17 mouse cellular contexts compared by ENCODE assay signal in genomic region chr2:59673877-59674276, GRCm38 (mm10).
DNase-seq lines count a peak whose midpoint lies in the region; ATAC-seq and TF ChIP-seq lines count a peak whose summit lies in the region.
"Had no signal": no experiment of that assay in that cellular context is flagged by ENCODE, and none has a peak within 500 bp of the region (broad histone marks: within the 10 kb centered on the region; RNA-seq: fewer than 3 reads in every experiment).

No protein-coding gene starts in this region.

- H3K9ac ChIP-seq in lung, postnatal 0 days (replicated peaks; ENCODE audit: low read depth) = no peak overlapping the region
- H3K9ac ChIP-seq in embryonic facial prominence, embryonic 14.5 days (ENCODE audit: low read depth, low read length) = no peak overlapping the region
- no peak overlapping the region for H3K9ac ChIP-seq in stomach, postnatal 0 days (ENCODE audit: low read length)
- H3K9ac ChIP-seq: embryonic facial prominence, embryonic 15.5 days; limb, embryonic 13.5 days; midbrain, embryonic 15.5 days had no signal

- peaks cover 41% of the 10 kb centered on the region for H3K4me1 ChIP-seq in lung, postnatal 0 days (ENCODE audit: insufficient read depth, low read depth, low read length)
- H3K4me1 ChIP-seq in lung, adult 2 months (ENCODE audit: control insufficient read depth, insufficient read depth, low read length) = peaks cover 41% of the 10 kb centered on the region
- H3K4me1 ChIP-seq in embryonic facial prominence, embryonic 14.5 days (ENCODE audit: control insufficient read depth, insufficient read depth, low read length) = peaks cover 45% of the 10 kb centered on the region
- H3K4me1 ChIP-seq in stomach, postnatal 0 days (replicated peaks; ENCODE audit: control insufficient read depth, insufficient read depth) = peaks cover 14% of the 10 kb centered on the region
- H3K4me1 ChIP-seq in midbrain, embryonic 10.5 days = peaks cover 42% of the 10 kb centered on the region
- H3K4me1 ChIP-seq: midbrain, embryonic 15.5 days had no signal

- WGBS in lung, postnatal 0 days = 50% methylated on average over 1 of the region's 1 CpGs
- 62% methylated on average over 1 of the region's 1 CpGs for WGBS in lung, adult 2 months
- WGBS in embryonic facial prominence, embryonic 14.5 days = 26% methylated on average over 1 of the region's 1 CpGs
- WGBS in stomach, postnatal 0 days = 79% methylated on average over 1 of the region's 1 CpGs
- 73% methylated on average over 1 of the region's 1 CpGs for WGBS in midbrain, embryonic 10.5 days

- TF ChIP-seq POLR2A in lung, adult 2 months (IDR thresholded peaks at IDR 0.05; ENCODE audit: borderline replicate concordance, extremely low read depth, low read depth, low read length) = no peak

- 0 out of 2 replicates have a peak overlapping the region, but pooled peaks have one; percentile 4 for H3K27ac ChIP-seq in lung, postnatal 0 days (ENCODE audit: low read length)
- H3K27ac ChIP-seq in embryonic facial prominence, embryonic 14.5 days (replicated peaks; ENCODE audit: low read depth, low read length) = no peak overlapping the region
- 0 out of 2 replicates have a peak overlapping the region, but pooled peaks have one; percentile 8 for H3K27ac ChIP-seq in stomach, postnatal 0 days (replicated peaks)
- H3K27ac ChIP-seq in midbrain, embryonic 10.5 days (replicated peaks) = no peak overlapping the region
- H3K27ac ChIP-seq: embryonic facial prominence, embryonic 15.5 days; hindbrain, postnatal 0 days; limb, embryonic 13.5 days; midbrain, embryonic 15.5 days had no signal

- no peak overlapping the region for H3K4me2 ChIP-seq in lung, postnatal 0 days (replicated peaks; ENCODE audit: low read depth, low read length)
- no peak overlapping the region for H3K4me2 ChIP-seq in embryonic facial prominence, embryonic 14.5 days (ENCODE audit: low read depth, low read length)
- H3K4me2 ChIP-seq in stomach, postnatal 0 days (replicated peaks; ENCODE audit: low read depth) = no peak overlapping the region
- H3K4me2 ChIP-seq: embryonic facial prominence, embryonic 15.5 days; limb, embryonic 13.5 days; midbrain, embryonic 15.5 days had no signal

- no peak for ATAC-seq in lung, postnatal 0 days
- ATAC-seq in embryonic facial prominence, embryonic 14.5 days (ENCODE audit: low read depth) = peak; percentile 22; the same call in 1 of the 2 replicates
- ATAC-seq in stomach, postnatal 0 days (ENCODE audit: low FRiP score, low TSS enrichment) = no peak
- ATAC-seq: hindbrain, postnatal 0 days; midbrain, embryonic 15.5 days had no signal

- peak; percentile 83 for DNase-seq in heart, adult 11 months
- DNase-seq in heart, postnatal 4 days = no peak
- no peak for DNase-seq in lung, postnatal 0 days (ENCODE audit: low spot score)
- DNase-seq in lung, adult 2 months = no peak
- peak; percentile 46 for DNase-seq in embryonic facial prominence, embryonic 14.5 days (ENCODE audit: low spot score)
- no peak for DNase-seq in stomach, postnatal 0 days (ENCODE audit: low spot score)
- no peak for DNase-seq in urinary bladder, adult 18-20 months (ENCODE audit: low spot score in 2 of 2)
- DNase-seq in midbrain, embryonic 10.5 days (ENCODE audit: low spot score) = no peak
- DNase-seq: adrenal gland, adult 2 months; cerebellum, adult 9-10 months; heart, adult 2 months; heart, postnatal 10 days; right cerebral cortex, postnatal 14 days had no signal

- no peaks in the 10 kb centered on the region for H3K9me3 ChIP-seq in lung, postnatal 0 days (ENCODE audit: low read length)
- H3K9me3 ChIP-seq in embryonic facial prominence, embryonic 14.5 days (ENCODE audit: control insufficient read depth, low read length) = 0 out of 2 replicates have a peak, but pooled peaks cover 4% of the 10 kb centered on the region
- no peaks in the 10 kb centered on the region for H3K9me3 ChIP-seq in stomach, postnatal 0 days (ENCODE audit: control insufficient read depth, low read length)
- no peaks in the 10 kb centered on the region for H3K9me3 ChIP-seq in midbrain, embryonic 10.5 days (replicated peaks)
- H3K9me3 ChIP-seq: embryonic facial prominence, embryonic 15.5 days; limb, embryonic 13.5 days; midbrain, embryonic 15.5 days had no signal

- H3K27me3 ChIP-seq in lung, postnatal 0 days (replicated peaks; ENCODE audit: insufficient read depth, low read length) = no peaks in the 10 kb centered on the region
- H3K27me3 ChIP-seq in embryonic facial prominence, embryonic 14.5 days (replicated peaks; ENCODE audit: control insufficient read depth, insufficient read depth, low read length) = no peaks in the 10 kb centered on the region
- no peaks in the 10 kb centered on the region for H3K27me3 ChIP-seq in stomach, postnatal 0 days (ENCODE audit: control insufficient read depth, insufficient read depth, low read length)
- H3K27me3 ChIP-seq in midbrain, embryonic 10.5 days (ENCODE audit: low read depth, poor library complexity, severe bottlenecking) = 0 out of 2 replicates have a peak, but pooled peaks cover 10% of the 10 kb centered on the region
- H3K27me3 ChIP-seq: embryonic facial prominence, embryonic 15.5 days; limb, embryonic 13.5 days had no signal

- H3K36me3 ChIP-seq in lung, postnatal 0 days (ENCODE audit: insufficient read depth, low read length) = no peaks in the 10 kb centered on the region
- H3K36me3 ChIP-seq in embryonic facial prominence, embryonic 14.5 days (ENCODE audit: control insufficient read depth, insufficient read depth, low read length) = no peaks in the 10 kb centered on the region
- H3K36me3 ChIP-seq in stomach, postnatal 0 days (ENCODE audit: control insufficient read depth, insufficient read depth, low read length) = no peaks in the 10 kb centered on the region
- no peaks in the 10 kb centered on the region for H3K36me3 ChIP-seq in midbrain, embryonic 10.5 days
- H3K36me3 ChIP-seq: embryonic facial prominence, embryonic 15.5 days; limb, embryonic 13.5 days; midbrain, embryonic 15.5 days had no signal

- H3K4me3 ChIP-seq in lung, postnatal 0 days (ENCODE audit: low read depth, low read length) = no peak overlapping the region
- no peak overlapping the region for H3K4me3 ChIP-seq in lung, adult 2 months (replicated peaks; ENCODE audit: extremely low read depth, low read depth, low read length)
- H3K4me3 ChIP-seq in embryonic facial prominence, embryonic 14.5 days (ENCODE audit: low read depth, low read length) = no peak overlapping the region
- no peak overlapping the region for H3K4me3 ChIP-seq in stomach, postnatal 0 days (ENCODE audit: low read depth, low read length)
- no peak overlapping the region for H3K4me3 ChIP-seq in midbrain, embryonic 10.5 days
- H3K4me3 ChIP-seq: embryonic facial prominence, embryonic 15.5 days; heart, adult 2 months; limb, embryonic 13.5 days; midbrain, embryonic 15.5 days had no signal

- TF ChIP-seq EP300 in lung, postnatal 0 days (IDR thresholded peaks at IDR 0.05) = no peak
- TF ChIP-seq EP300 in stomach, postnatal 0 days (optimal IDR thresholded peaks at IDR 0.05) = no peak

- TF ChIP-seq CTCF in lung, postnatal 0 days (IDR thresholded peaks at IDR 0.05) = no peak
- no peak for TF ChIP-seq CTCF in lung, adult 2 months (IDR thresholded peaks at IDR 0.05; ENCODE audit: insufficient read depth, low read length)
- no peak for TF ChIP-seq CTCF in stomach, postnatal 0 days (IDR thresholded peaks at IDR 0.05; ENCODE audit: low read depth)

Comparison
In these comparisons a context has a peak if more than half of its experiments do, and no peak if none do; other contexts are left out.
1. DNase-seq: peak in heart, adult 11 months (single experiment) and embryonic facial prominence, embryonic 14.5 days (single experiment); none in heart, postnatal 4 days (single experiment), lung, postnatal 0 days (single experiment), lung, adult 2 months (single experiment), stomach, postnatal 0 days (single experiment), urinary bladder, adult 18-20 months (0 of 2) and midbrain, embryonic 10.5 days (single experiment).
2. H3K27ac ChIP-seq: peak in lung, postnatal 0 days (single experiment) and stomach, postnatal 0 days (single experiment); none in embryonic facial prominence, embryonic 14.5 days (single experiment) and midbrain, embryonic 10.5 days (single experiment).